Mouse (Mus musculus): ENCODE results near the gene Kidins220.

The Kidins220 gene

GRCm38 (mm10) chr12:25092751-25093211 lies 118.1 kb downstream of the Kidins220 start:
- DNase-seq (ENCODE audit: low spot score) = no peak

- DNase-seq (ENCODE audit: low spot score) = no peak
These were observed 118.6 kb downstream of the Kidins220 start for GRCm38 (mm10) chr12:25093241-25093774.

GRCm38 (mm10) chr12:25094621-25095521 lies 120.1 kb downstream of the Kidins220 start:
- no peak for DNase-seq (ENCODE audit: low spot score)

GRCm38 (mm10) chr12:25095538-25095937 lies 120.8 kb downstream of the Kidins220 start:
- DNase-seq (ENCODE audit: low spot score) = no peak

GRCm38 (mm10) chr12:25095974-25096639 lies 121.4 kb downstream of the Kidins220 start:
- peak; percentile 76 for DNase-seq (ENCODE audit: low spot score)

GRCm38 (mm10) chr12:25096640-25097051 lies 121.9 kb downstream of the Kidins220 start:
- DNase-seq (ENCODE audit: low spot score) = no peak

- DNase-seq (ENCODE audit: low spot score) = no peak
These were observed 122.2 kb downstream of the Kidins220 start, which contains the start of gene Id2 for GRCm38 (mm10) chr12:25097052-25097209. Id2 (minus strand) TSS chr12:25097140.

- DNase-seq (ENCODE audit: low spot score) = no peak
These were observed 122.8 kb downstream of the Kidins220 start for GRCm38 (mm10) chr12:25097210-25098160.

GRCm38 (mm10) chr12:25098161-25098550 lies 123.4 kb downstream of the Kidins220 start:
- no peak for DNase-seq (ENCODE audit: low spot score)

GRCm38 (mm10) chr12:25098561-25099312 lies 124.0 kb downstream of the Kidins220 start:
- peak; percentile 45 for DNase-seq (ENCODE audit: low spot score)

- no peak for DNase-seq (ENCODE audit: low spot score)
These were observed 124.5 kb downstream of the Kidins220 start for GRCm38 (mm10) chr12:25099313-25099562.

- no peak for DNase-seq (ENCODE audit: low spot score)
These were observed 125.1 kb downstream of the Kidins220 start for GRCm38 (mm10) chr12:25099563-25100408.

- no peak for DNase-seq (ENCODE audit: low spot score)
These were observed 125.9 kb downstream of the Kidins220 start for GRCm38 (mm10) chr12:25100411-25101217.

- no peak for DNase-seq (ENCODE audit: low spot score)
These were observed 126.7 kb downstream of the Kidins220 start for GRCm38 (mm10) chr12:25101389-25101788.

GRCm38 (mm10) chr12:25103911-25104310 lies 129.2 kb downstream of the Kidins220 start:
- no peak for DNase-seq (ENCODE audit: low spot score)

GRCm38 (mm10) chr12:25104541-25104940 lies 129.8 kb downstream of the Kidins220 start:
- DNase-seq (ENCODE audit: low spot score) = no peak

GRCm38 (mm10) chr12:25108865-25109264 lies 134.1 kb downstream of the Kidins220 start:
- no peak for DNase-seq (ENCODE audit: low spot score)

GRCm38 (mm10) chr12:25109971-25110681 lies 135.4 kb downstream of the Kidins220 start:
- no peak for DNase-seq (ENCODE audit: low spot score)

GRCm38 (mm10) chr12:25110682-25111078 lies 136.0 kb downstream of the Kidins220 start:
- DNase-seq (ENCODE audit: low spot score) = no peak
